In genomic region chr11:99422159-99422558, GRCm38 (mm10) we compare ENCODE assay signal across 28 mouse cellular contexts. TPM values are rescaled to one million over a fixed set of nuclear protein-coding genes. Genes with fewer than 3 reads are reported as not detected.
DNase-seq lines count a peak whose midpoint lies in the region; ATAC-seq and TF ChIP-seq lines count a peak whose summit lies in the region.
"Had no signal": no experiment of that assay in that cellular context is flagged by ENCODE, and none has a peak within 500 bp of the region (broad histone marks: within the 10 kb centered on the region; RNA-seq: fewer than 3 reads in every experiment).

Gene Krt12, minus strand, starts transcription at chr11:99422259.

- H3K36me3 ChIP-seq in ES-E14 (ENCODE audit: control insufficient read depth, insufficient read depth, low read length, poor library complexity, severe bottlenecking) = no peaks in the 10 kb centered on the region
- no peaks in the 10 kb centered on the region for H3K36me3 ChIP-seq in hindbrain, postnatal 0 days (ENCODE audit: insufficient read depth, low read length)
- H3K36me3 ChIP-seq: embryonic facial prominence, embryonic 10.5 days; embryonic facial prominence, embryonic 12.5 days; forebrain, embryonic 15.5 days had no signal

- no peak for DNase-seq in left cerebral cortex, adult 18-20 months (ENCODE audit: low spot score in 2 of 2)
- no peak for DNase-seq in left cerebral cortex, postnatal 14 days (ENCODE audit: low spot score in 2 of 2)
- DNase-seq in left cerebral cortex, postnatal 25 days (ENCODE audit: low spot score in 2 of 2) = no peak
- no peak for DNase-seq in left cerebral cortex, adult 8-10 months (ENCODE audit: low spot score in 2 of 2)
- DNase-seq in ES-E14 (ENCODE audit: low read depth, low spot score) = no peak
- DNase-seq in frontal cortex, postnatal 36 days (ENCODE audit: low spot score in 2 of 2) = no peak
- no peak for DNase-seq in hindbrain, postnatal 0 days (ENCODE audit: low spot score)
- DNase-seq: adrenal gland, adult 2 months; adrenal gland, postnatal 10 days; adrenal gland, postnatal 25 days; B cell, adult 2 months; cerebellum, adult 11 months; cerebellum, adult 18-20 months; cerebellum, adult 8-10 months; cerebellum, adult 9-11 months; cerebellum, postnatal 14 days; cerebellum, postnatal 36 days; forebrain, postnatal 0 days had no signal

- intact Hi-C loops in left cerebral cortex, postnatal 14 days (cut with DNase I) = no loop called here
- intact Hi-C loops in left cerebral cortex, postnatal 25 days (cut with DNase I) = no loop called here

- WGBS in hindbrain, postnatal 0 days = 87% methylated on average over 10 of the region's 10 CpGs

- no peak within 1 kb of the TSS for H3K27ac ChIP-seq in ES-E14 (ENCODE audit: insufficient read depth, low read depth, low read length, poor library complexity, severe bottlenecking)
- no peak within 1 kb of the TSS for H3K27ac ChIP-seq in hindbrain, postnatal 0 days
- H3K27ac ChIP-seq: embryonic facial prominence, embryonic 10.5 days; embryonic facial prominence, embryonic 12.5 days; forebrain, embryonic 13.5 days; forebrain, embryonic 15.5 days had no signal

- H3K4me3 ChIP-seq in ES-E14 (ENCODE audit: insufficient read depth in 1 of 2, low read depth in 1 of 2, low read length in 2 of 2, poor library complexity in 1 of 2, severe bottlenecking in 1 of 2) = peak within 1 kb of the TSS; percentile 42 to 60; a peak in 3 of 4 replicates
- no peak within 1 kb of the TSS for H3K4me3 ChIP-seq in hindbrain, postnatal 0 days (ENCODE audit: low read length)
- H3K4me3 ChIP-seq: embryonic facial prominence, embryonic 10.5 days; embryonic facial prominence, embryonic 12.5 days; forebrain, embryonic 13.5 days; forebrain, embryonic 15.5 days had no signal

- in situ Hi-C loops in ES-E14 (cut with MboI; ENCODE audit: low sequenced_read_pairs in 2 of 2, unreplicated experiment in 2 of 2) = no loop called here

- no peak for ATAC-seq in hindbrain, postnatal 0 days
- ATAC-seq: CD4-positive, CD25-positive, alpha-beta regulatory T cell, adult 4 months; forebrain, embryonic 13.5 days; forebrain, embryonic 15.5 days; forebrain, postnatal 0 days had no signal

- H3K9me3 ChIP-seq in ES-E14 (ENCODE audit: control insufficient read depth, insufficient read depth, low read depth, low read length) = no peaks in the 10 kb centered on the region
- no peaks in the 10 kb centered on the region for H3K9me3 ChIP-seq in hindbrain, postnatal 0 days (ENCODE audit: low read length)
- H3K9me3 ChIP-seq: embryonic facial prominence, embryonic 10.5 days; embryonic facial prominence, embryonic 12.5 days; forebrain, embryonic 13.5 days; forebrain, embryonic 15.5 days had no signal

- H3K27me3 ChIP-seq in hindbrain, postnatal 0 days (ENCODE audit: insufficient read depth, low read length) = no peaks in the 10 kb centered on the region
- H3K27me3 ChIP-seq: embryonic facial prominence, embryonic 12.5 days; forebrain, embryonic 15.5 days had no signal

- H3K9ac ChIP-seq in ES-E14 (ENCODE audit: insufficient read depth, low read depth, low read length, poor library complexity, severe bottlenecking) = peak within 1 kb of the TSS; percentile 27; the same call in 1 of the 2 replicates
- H3K9ac ChIP-seq in hindbrain, postnatal 0 days (replicated peaks; ENCODE audit: low read length) = no peak within 1 kb of the TSS
- H3K9ac ChIP-seq: embryonic facial prominence, embryonic 12.5 days; forebrain, embryonic 13.5 days; forebrain, embryonic 15.5 days; forebrain, postnatal 0 days had no signal

- H3K4me1 ChIP-seq in ES-E14 (ENCODE audit: control insufficient read depth in 2 of 2, insufficient read depth in 2 of 2, low read length in 2 of 2, poor library complexity in 1 of 2) = no peaks in the 10 kb centered on the region
- no peaks in the 10 kb centered on the region for H3K4me1 ChIP-seq in hindbrain, postnatal 0 days (ENCODE audit: insufficient read depth, low read length)
- H3K4me1 ChIP-seq: embryonic facial prominence, embryonic 12.5 days; forebrain, embryonic 13.5 days; forebrain, embryonic 15.5 days had no signal

- no peak within 1 kb of the TSS for H3K4me2 ChIP-seq in hindbrain, postnatal 0 days (ENCODE audit: low read depth, low read length)
- H3K4me2 ChIP-seq: embryonic facial prominence, embryonic 12.5 days; forebrain, embryonic 13.5 days; forebrain, embryonic 15.5 days had no signal

- no peak for TF ChIP-seq CTCF in hindbrain, postnatal 0 days (IDR thresholded peaks at IDR 0.05; ENCODE audit: low read depth)

TF ChIP-seq in ES-E14, 5 proteins besides CTCF, POLR2A, EP300 and RAD21:
- no peak for TF ChIP-seq ZNF384 (IDR thresholded peaks at IDR 0.05; ENCODE audit: low read depth, low read length)
- no peak for TF ChIP-seq ZC3H11A (IDR thresholded peaks at IDR 0.05; ENCODE audit: borderline replicate concordance, low read depth, low read length)
- TF ChIP-seq HCFC1 (IDR thresholded peaks at IDR 0.05; ENCODE audit: borderline replicate concordance, insufficient read depth, low read length) = no peak
- no peak for TF ChIP-seq CHD2 (IDR thresholded peaks at IDR 0.05; ENCODE audit: low read depth, low read length)
- TF ChIP-seq MAFK (IDR thresholded peaks at IDR 0.05; ENCODE audit: insufficient read depth, low read depth, low read length) = no peak

RNA-seq across cellular contexts. Expression of gene Krt12, which starts in this region (rescaled TPM):
- total RNA-seq in left cerebral cortex, adult 18-20 months (2021) = 10 to 100 TPM; 10.8 to 12.0 TPM
- total RNA-seq in left cerebral cortex, postnatal 14 days (2021) = 1 to 10 TPM; 8.5 to 9.7 TPM
- 10 to 100 TPM; 10.3 TPM for total RNA-seq in left cerebral cortex, postnatal 25 days (2021)
- total RNA-seq in left cerebral cortex, adult 8-10 months (2022) = 10 to 100 TPM in 1 of 4 experiments, 1 to 10 TPM in 3; 8.6 to 10.0 (median 9.5) TPM
- total RNA-seq in ES-E14 (2012; rRNA removed) = 0.37 and 0.49 TPM in 2 replicates
- total RNA-seq in hindbrain, postnatal 0 days (2014; rRNA removed) = 0.68 TPM in 2 replicates
- 0.50 and 0.53 TPM in 2 replicates for polyA plus RNA-seq in hindbrain, postnatal 0 days (2015; fragmentation: Nextera tagmentation; extraction: Ambion mirVana)
- total RNA-seq: adrenal gland, adult 2 months; adrenal gland, postnatal 10 days; adrenal gland, postnatal 25 days; adrenal gland, postnatal 4 days; CH12.LX; common myeloid progenitor, adult 5-6 weeks; MEL had no signal
- polyA plus RNA-seq: adrenal gland, adult 2 months; CD4-positive, CD25-positive, alpha-beta regulatory T cell, adult 4 months; embryonic facial prominence, embryonic 10.5 days; embryonic facial prominence, embryonic 12.5 days; embryonic facial prominence, embryonic 14.5 days; forebrain, embryonic 13.5 days had no signal
